In genomic region chr6:39781766-39782530, GRCm38 (mm10) we compare ENCODE assay signal across 8 mouse cellular contexts. TPM values are rescaled to one million over a fixed set of nuclear protein-coding genes. Genes with fewer than 3 reads are reported as not detected.
DNase-seq lines count a peak whose midpoint lies in the region; ATAC-seq lines count a peak whose summit lies in the region.

No protein-coding gene starts in this region.

- no peaks in the 10 kb centered on the region for H3K27me3 ChIP-seq in liver, embryonic 11.5 days (replicated peaks; ENCODE audit: control insufficient read depth, insufficient read depth, low read length)
- H3K27me3 ChIP-seq in neural tube, embryonic 12.5 days (replicated peaks), result no peaks in the 10 kb centered on the region

- no peaks in the 10 kb centered on the region for H3K9me3 ChIP-seq in liver, embryonic 11.5 days (ENCODE audit: control insufficient read depth, low read length)
- H3K9me3 ChIP-seq in neural tube, embryonic 12.5 days, result no peaks in the 10 kb centered on the region

- H3K27ac ChIP-seq in liver, embryonic 11.5 days (ENCODE audit: low read depth, low read length), result peak overlapping the region; percentile 68; the same call in 1 of the 2 replicates
- H3K27ac ChIP-seq in neural tube, embryonic 12.5 days, result no peak overlapping the region

- no peak for DNase-seq in frontal cortex, adult 2 months (ENCODE audit: extremely low spot score in 1 of 2, low spot score in 1 of 2)
- peak; percentile 58 for DNase-seq in embryo, embryonic 10.5 days (ENCODE audit: low spot score)
- peak; percentile 49 for DNase-seq in liver, embryonic 11.5 days (ENCODE audit: low spot score)
- DNase-seq in gastrocnemius, adult 8-10 months (ENCODE audit: low spot score in 2 of 2), result no peak
- no peak for DNase-seq in frontal cortex, postnatal 10 days (ENCODE audit: low spot score in 2 of 2)

- peak overlapping the region; percentile 68 for H3K4me2 ChIP-seq in liver, embryonic 11.5 days
- H3K4me2 ChIP-seq in neural tube, embryonic 12.5 days (replicated peaks), result peak overlapping the region; percentile 57; the same call in 1 of the 2 replicates

- 31% methylated on average over 17 of the region's 17 CpGs for WGBS in liver, embryonic 11.5 days
- 67% methylated on average over 17 of the region's 17 CpGs for WGBS in neural tube, embryonic 12.5 days

- H3K9ac ChIP-seq in liver, embryonic 11.5 days (ENCODE audit: low read depth, low read length), result no peak overlapping the region
- H3K9ac ChIP-seq in neural tube, embryonic 12.5 days, result no peak overlapping the region

- H3K4me3 ChIP-seq in liver, embryonic 11.5 days (ENCODE audit: low read depth, low read length), result no peak overlapping the region
- no peak overlapping the region for H3K4me3 ChIP-seq in neural tube, embryonic 12.5 days

- 0 out of 2 replicates have a peak, but pooled peaks have one; percentile 41 for ATAC-seq in frontal cortex, adult (ENCODE audit: low TSS enrichment)
- ATAC-seq in hematopoietic stem cell, adult 5-6 weeks (replicated peaks in 1 of 2; ENCODE audit: insufficient read depth in 1 of 2, low FRiP score in 2 of 2, low TSS enrichment in 1 of 2, low read depth in 1 of 2, poor library complexity in 2 of 2, severe bottlenecking in 2 of 2), result peak; percentile 84; a peak in 3 of 4 replicates
- no peak for ATAC-seq in liver, embryonic 11.5 days (replicated peaks; ENCODE audit: low FRiP score)
- no peak for ATAC-seq in neural tube, embryonic 12.5 days (ENCODE audit: low FRiP score, low read depth)

- 0 out of 2 replicates have a peak, but pooled peaks cover 2% of the 10 kb centered on the region for H3K4me1 ChIP-seq in liver, embryonic 11.5 days (replicated peaks; ENCODE audit: control insufficient read depth, insufficient read depth, low read length)
- H3K4me1 ChIP-seq in neural tube, embryonic 12.5 days, result peaks cover 11% of the 10 kb centered on the region

- H3K36me3 ChIP-seq in liver, embryonic 11.5 days (ENCODE audit: control insufficient read depth, insufficient read depth, low read length), result no peaks in the 10 kb centered on the region
- H3K36me3 ChIP-seq in neural tube, embryonic 12.5 days, result no peaks in the 10 kb centered on the region

RNA-seq across cellular contexts. Expression of gene Mrps33, which starts 28.8 kb away (rescaled TPM):
- polyA plus RNA-seq in frontal cortex, adult 2 months (2012; rRNA removed), result 295 and 302 TPM in 2 replicates
- total RNA-seq in hematopoietic stem cell, adult 5-6 weeks (2017), result 37.1 and 47.6 TPM in 2 replicates
- polyA plus RNA-seq in liver, embryonic 11.5 days (2014; fragmentation: Nextera tagmentation; extraction: Ambion mirVana), result 172 and 188 TPM in 2 replicates
- polyA plus RNA-seq in neural tube, embryonic 12.5 days (2016; fragmentation: Nextera tagmentation; extraction: Ambion mirVana), result 231 and 233 TPM in 2 replicates
- 10 to 100 TPM; 53.7 to 60.8 (median 56.4) TPM for total RNA-seq in gastrocnemius, adult 8-10 months (2022)

RNA-seq across cellular contexts. Expression of gene Braf, which starts 56.7 kb away (rescaled TPM):
- polyA plus RNA-seq in frontal cortex, adult 2 months (2012; rRNA removed), result 36.9 and 38.2 TPM in 2 replicates
- total RNA-seq in hematopoietic stem cell, adult 5-6 weeks (2017), result 17.5 and 21.6 TPM in 2 replicates
- 12.2 and 13.4 TPM in 2 replicates for polyA plus RNA-seq in liver, embryonic 11.5 days (2014; fragmentation: Nextera tagmentation; extraction: Ambion mirVana)
- polyA plus RNA-seq in neural tube, embryonic 12.5 days (2016; fragmentation: Nextera tagmentation; extraction: Ambion mirVana), result 23.2 and 24.0 TPM in 2 replicates
- 1 to 10 TPM; 4.7 to 6.8 (median 6.4) TPM for total RNA-seq in gastrocnemius, adult 8-10 months (2022)

Comparison
In these comparisons a context has a peak if more than half of its experiments do, and no peak if none do; other contexts are left out.
1. ATAC-seq: peak in frontal cortex, adult (single experiment) and hematopoietic stem cell, adult 5-6 weeks (2 of 2); none in liver, embryonic 11.5 days (single experiment) and neural tube, embryonic 12.5 days (single experiment).
2. DNase-seq: peak in embryo, embryonic 10.5 days (single experiment) and liver, embryonic 11.5 days (single experiment); none in frontal cortex, adult 2 months (0 of 2), gastrocnemius, adult 8-10 months (0 of 2) and frontal cortex, postnatal 10 days (0 of 2).